Mouse (Mus musculus): ENCODE data around the gene Smpd2. TPM values are rescaled to one million over a fixed set of nuclear protein-coding genes. Genes with fewer than 3 reads are reported as not detected.
"Not testable (repeated sequence)": the region's sequence is repeated elsewhere in the genome, so short reads cannot be mapped to it uniquely, and the experiment has no call there.

Smpd2 gene
- polyA plus RNA-seq, 1 experiment, result 0.06 TPM

GRCm38 (mm10) chr10:41520410-41520673 is 30.2 kb upstream of the Smpd2 start:
- peaks cover 30% of the 10 kb centered on the region for H3K36me3 ChIP-seq (ENCODE audit: control insufficient read depth)
- H3K4me3 ChIP-seq (replicated peaks), result peak overlapping the region; percentile 97
- H3K27me3 ChIP-seq (ENCODE audit: control insufficient read depth), result no peaks in the 10 kb centered on the region
- TF ChIP-seq GATA1 (IDR thresholded peaks at IDR 0.05; ENCODE audit: low read length), result no peak
- no peaks in the 10 kb centered on the region for H3K9me3 ChIP-seq (ENCODE audit: control insufficient read depth, low read length)
- peaks cover 41% of the 10 kb centered on the region for H3K4me1 ChIP-seq (ENCODE audit: control insufficient read depth)

DNA sequence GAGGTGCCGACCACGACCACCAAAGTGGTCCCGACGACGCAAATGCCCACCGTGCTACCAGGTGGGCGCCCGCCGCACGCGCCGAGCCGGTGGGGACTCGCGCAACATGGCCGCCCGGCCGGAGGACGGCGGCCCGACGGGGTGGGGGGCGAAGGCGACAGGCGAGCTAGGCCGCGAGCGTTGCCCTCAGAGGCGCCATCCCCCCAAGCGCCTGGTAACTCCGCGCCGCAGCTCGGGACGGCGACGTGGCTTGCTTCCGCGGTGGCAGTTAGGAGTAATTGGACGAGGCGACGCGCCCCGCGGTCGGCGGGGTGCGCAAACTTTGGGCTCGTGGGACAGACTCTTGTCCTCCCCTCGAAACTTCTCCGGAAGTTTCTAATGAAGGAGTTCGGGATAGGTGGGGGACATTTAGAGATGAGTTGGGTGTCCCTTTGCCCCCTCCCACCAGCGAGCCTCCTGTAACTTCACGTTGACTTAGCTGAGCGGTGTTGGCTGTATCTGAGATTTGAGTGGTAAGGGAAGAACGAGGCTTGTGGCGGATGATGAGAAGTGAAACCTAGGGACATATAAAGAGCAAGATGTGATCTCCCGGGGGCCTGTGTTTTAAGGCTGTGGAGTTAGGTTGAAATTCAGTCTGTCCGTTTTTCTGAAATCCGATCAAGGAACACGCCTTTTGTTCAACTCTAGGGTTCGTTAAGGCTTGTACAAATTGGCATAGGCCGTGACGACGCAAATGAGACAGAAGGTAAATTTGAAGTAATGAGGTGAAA is 29.7 kb upstream of the Smpd2 start:
- H3K4me3 ChIP-seq (replicated peaks), result peak overlapping the region; percentile 97
- no peaks in the 10 kb centered on the region for H3K9me3 ChIP-seq (ENCODE audit: control insufficient read depth, low read length)
- H3K4me1 ChIP-seq (ENCODE audit: control insufficient read depth), result peaks cover 38% of the 10 kb centered on the region
- H3K27me3 ChIP-seq (ENCODE audit: control insufficient read depth), result no peaks in the 10 kb centered on the region
- H3K36me3 ChIP-seq (ENCODE audit: control insufficient read depth), result peaks cover 26% of the 10 kb centered on the region
- TF ChIP-seq TAL1 (IDR thresholded peaks at IDR 0.05; ENCODE audit: low read length) (no peak), GATA1 (IDR thresholded peaks at IDR 0.05; ENCODE audit: low read length) (no peak)

DNA sequence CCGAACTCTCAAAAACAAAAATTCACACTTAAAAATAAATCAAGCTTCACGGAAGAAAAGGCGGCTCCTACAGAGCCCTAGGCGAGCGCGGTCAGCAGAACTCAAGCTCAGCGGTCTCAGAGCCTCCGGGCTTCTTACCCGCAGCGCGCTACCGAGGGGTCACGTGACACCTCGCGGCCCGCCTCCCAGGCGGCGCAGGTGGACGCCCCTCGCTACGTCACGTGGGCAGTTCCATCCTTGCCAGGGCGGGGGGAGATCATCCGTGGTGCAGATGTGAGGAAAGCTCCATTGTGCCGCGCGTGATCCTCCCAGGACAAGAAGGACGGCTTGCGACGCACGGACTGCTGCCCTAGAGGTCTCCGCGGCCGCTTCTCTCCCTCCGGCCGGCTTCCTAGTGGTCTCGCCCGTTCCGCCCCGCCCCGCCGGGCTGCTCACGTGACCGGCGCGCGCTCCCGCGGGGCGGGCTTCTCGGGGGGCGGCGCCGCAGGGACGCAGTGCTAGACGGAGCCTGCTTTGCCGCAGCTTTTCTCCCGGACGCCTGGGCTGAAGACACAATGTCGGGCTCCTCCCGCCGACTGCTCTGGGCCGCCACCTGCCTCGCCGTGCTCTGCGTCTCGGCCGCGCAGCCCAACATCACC is 28.9 kb upstream of the Smpd2 start, which contains the start of gene Cd164:
TSS of gene Cd164 (plus strand) at position 434 of the 638 bp plus-strand sequence.
- H3K4me3 ChIP-seq (replicated peaks), result peak within 1 kb of the TSS; percentile 97
- TF ChIP-seq GATA1 (IDR thresholded peaks at IDR 0.05; ENCODE audit: low read length) (no peak), TAL1 (IDR thresholded peaks at IDR 0.05; ENCODE audit: low read length) (no peak)
- no peaks in the 10 kb centered on the region for H3K9me3 ChIP-seq (ENCODE audit: control insufficient read depth, low read length)
- peaks cover 35% of the 10 kb centered on the region for H3K4me1 ChIP-seq (ENCODE audit: control insufficient read depth)
- no peaks in the 10 kb centered on the region for H3K27me3 ChIP-seq (ENCODE audit: control insufficient read depth)
- H3K36me3 ChIP-seq (ENCODE audit: control insufficient read depth), result peaks cover 19% of the 10 kb centered on the region

DNA sequence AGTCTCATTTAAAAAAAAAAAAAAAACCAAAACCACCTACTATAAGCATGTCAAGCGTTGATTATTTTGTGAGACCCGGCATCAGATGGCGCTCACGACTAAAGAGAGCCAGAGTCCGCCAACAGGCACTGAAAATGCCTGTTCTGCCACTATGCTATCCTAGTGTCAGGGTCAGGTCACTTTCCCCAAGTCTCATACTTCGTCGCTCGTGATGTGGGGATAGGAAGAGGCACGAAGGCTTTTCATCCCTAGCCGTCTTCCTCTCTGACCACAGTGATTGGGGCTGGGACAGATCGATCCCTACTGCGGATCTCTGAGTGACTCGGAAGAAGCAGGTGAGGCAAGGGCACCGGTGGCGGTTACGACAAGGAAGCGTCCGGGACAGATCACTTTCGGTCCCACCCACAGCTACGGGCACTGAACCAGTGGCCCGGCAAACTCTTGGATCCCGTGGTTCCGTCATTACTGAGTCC is 28.4 kb upstream of the Smpd2 start:
- H3K4me1 ChIP-seq (ENCODE audit: control insufficient read depth), result peaks cover 35% of the 10 kb centered on the region

DNA sequence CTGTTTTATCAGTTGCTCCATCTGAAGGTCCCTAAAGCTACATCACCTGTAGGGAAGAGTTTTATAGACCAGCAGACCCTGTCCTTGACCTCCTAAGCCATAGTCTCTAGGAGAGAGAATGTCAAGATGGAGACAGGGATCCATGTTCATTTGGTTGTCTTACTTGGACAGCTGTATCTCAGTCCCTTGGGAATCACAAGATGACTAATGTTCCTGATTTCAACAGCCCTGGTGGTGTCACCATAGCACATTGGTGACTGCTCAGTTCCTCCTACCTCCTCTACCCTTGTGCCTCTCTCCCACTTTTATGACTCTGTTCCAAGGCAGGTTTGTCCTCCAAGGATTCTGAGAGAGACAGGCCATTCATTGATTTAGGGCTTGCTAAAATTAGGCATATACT is 24.8 kb upstream of the Smpd2 start:
- no peaks in the 10 kb centered on the region for H3K36me3 ChIP-seq (ENCODE audit: control insufficient read depth)
- no peak overlapping the region for H3K4me3 ChIP-seq (replicated peaks)
- peaks cover 14% of the 10 kb centered on the region for H3K4me1 ChIP-seq (ENCODE audit: control insufficient read depth)
- TF ChIP-seq TAL1 (IDR thresholded peaks at IDR 0.05; ENCODE audit: low read length) (no peak), GATA1 (IDR thresholded peaks at IDR 0.05; ENCODE audit: low read length) (no peak)
- H3K27me3 ChIP-seq (ENCODE audit: control insufficient read depth), result no peaks in the 10 kb centered on the region
- H3K9me3 ChIP-seq (ENCODE audit: control insufficient read depth, low read length), result no peaks in the 10 kb centered on the region

More for the DNA sequence above, 28.4 kb upstream of the Smpd2 start:
- Histone ChIP-seq H3K9me3 (ENCODE audit: control insufficient read depth, low read length) (no peaks in the 10 kb centered on the region), H3K36me3 (ENCODE audit: control insufficient read depth) (peaks cover 13% of the 10 kb centered on the region), H3K4me3 (replicated peaks) (peak overlapping the region; percentile 97), H3K27me3 (ENCODE audit: control insufficient read depth) (no peaks in the 10 kb centered on the region)
- TF ChIP-seq TAL1 (IDR thresholded peaks at IDR 0.05; ENCODE audit: low read length), result no peak
- no peak for TF ChIP-seq GATA1 (IDR thresholded peaks at IDR 0.05; ENCODE audit: low read length)

- Histone ChIP-seq H3K4me3 (replicated peaks) (no peak overlapping the region), H3K27me3 (ENCODE audit: control insufficient read depth) (no peaks in the 10 kb centered on the region), H3K9me3 (ENCODE audit: control insufficient read depth, low read length) (no peaks in the 10 kb centered on the region), H3K36me3 (ENCODE audit: control insufficient read depth) (no peaks in the 10 kb centered on the region), H3K4me1 (ENCODE audit: control insufficient read depth) (peaks cover 14% of the 10 kb centered on the region)
- TF ChIP-seq GATA1 (IDR thresholded peaks at IDR 0.05; ENCODE audit: low read length), result no peak
- no peak for TF ChIP-seq TAL1 (IDR thresholded peaks at IDR 0.05; ENCODE audit: low read length)
Observed at GRCm38 (mm10) chr10:41514301-41514700, 24.1 kb upstream of the Smpd2 start.

GRCm38 (mm10) chr10:41509160-41509559 is 19.0 kb upstream of the Smpd2 start:
- TF ChIP-seq TAL1 (IDR thresholded peaks at IDR 0.05; ENCODE audit: low read length), result no peak
- TF ChIP-seq GATA1 (IDR thresholded peaks at IDR 0.05; ENCODE audit: low read length), result no peak
- H3K27me3 ChIP-seq (ENCODE audit: control insufficient read depth), result no peaks in the 10 kb centered on the region; the same call in 1 of the 2 replicates
- no peaks in the 10 kb centered on the region for H3K9me3 ChIP-seq (ENCODE audit: control insufficient read depth, low read length)
- H3K4me1 ChIP-seq (ENCODE audit: control insufficient read depth), result no peaks in the 10 kb centered on the region; the same call in 1 of the 2 replicates
- no peaks in the 10 kb centered on the region for H3K36me3 ChIP-seq (ENCODE audit: control insufficient read depth)
- H3K4me3 ChIP-seq (replicated peaks), result no peak overlapping the region

GRCm38 (mm10) chr10:41505446-41505845 is 15.3 kb upstream of the Smpd2 start:
- not testable (repeated sequence) for H3K27me3 ChIP-seq (ENCODE audit: control insufficient read depth); H3K4me3 ChIP-seq (replicated peaks); H3K36me3 ChIP-seq (ENCODE audit: control insufficient read depth); H3K4me1 ChIP-seq (ENCODE audit: control insufficient read depth); H3K9me3 ChIP-seq (ENCODE audit: control insufficient read depth, low read length)

DNA sequence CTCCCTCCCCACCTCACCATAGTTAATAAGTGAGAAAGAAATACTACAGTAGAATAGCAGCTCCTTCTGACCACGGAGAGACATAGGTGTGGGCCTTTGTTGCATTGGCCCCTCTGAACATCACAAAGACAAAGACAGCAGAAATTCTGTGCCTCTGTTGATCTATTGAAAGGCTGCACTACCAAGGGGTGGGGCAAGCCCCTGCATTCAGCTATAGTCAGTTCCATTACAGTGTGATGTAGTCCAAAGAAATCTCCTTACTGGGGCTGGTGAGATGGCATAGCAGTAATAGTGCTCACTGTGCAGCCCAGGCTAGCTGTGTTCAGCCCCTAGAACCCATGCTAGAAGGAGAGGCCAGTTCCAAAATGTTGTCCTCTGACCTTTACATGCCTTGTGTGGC is 14.8 kb upstream of the Smpd2 start:
- Histone ChIP-seq H3K9me3 (ENCODE audit: control insufficient read depth, low read length) (no peaks in the 10 kb centered on the region), H3K36me3 (ENCODE audit: control insufficient read depth) (no peaks in the 10 kb centered on the region), H3K4me1 (ENCODE audit: control insufficient read depth) (no peaks in the 10 kb centered on the region; the same call in 1 of the 2 replicates), H3K4me3 (replicated peaks) (no peak overlapping the region), H3K27me3 (ENCODE audit: control insufficient read depth) (no peaks in the 10 kb centered on the region; the same call in 1 of the 2 replicates)
- TF ChIP-seq TAL1 (IDR thresholded peaks at IDR 0.05; ENCODE audit: low read length) (no peak), GATA1 (IDR thresholded peaks at IDR 0.05; ENCODE audit: low read length) (no peak)

Measured in erythroblast, embryonic 14.5 days (primary cell).